Mouse (Mus musculus) duodenum, adult 2 months (tissue): Measurements from ENCODE around the gene Vmn2r32. TPM values are rescaled to one million over a fixed set of nuclear protein-coding genes. Genes with fewer than 3 reads are reported as not detected.

Experiments used
- polyA plus RNA-seq: library from polyadenylated mRNA; depleted of rRNA; stranded (reverse); fragments of >200 nt; gene quantifications from 2 replicates; pipeline ENCODE4 v1.2.3, GENCODE M21; 2012; ENCODE audit warnings: low replicate concordance; rRNA removed

Vmn2r32 gene
- polyA plus RNA-seq, result not detected in 2 replicates

GRCm38 (mm10) chr7:7479918-7480317 lies at the start of gene Vmn2r32:
Gene Vmn2r32 (minus strand): TSS chr7:7480018.

Other genes with a start within 250 kb of the Vmn2r32 start
- gene Vmn2r29, start 232.7 kb downstream of the Vmn2r32 start, polyA plus RNA-seq, result not detected in 2 replicates
- 0.58 TPM in 1 of 2 replicates, not detected in the other for gene Gm45844, start 201.7 kb downstream of the Vmn2r32 start, polyA plus RNA-seq
- 8.8 and 17.5 TPM in 2 replicates for gene Clcn4, start 179.2 kb downstream of the Vmn2r32 start, polyA plus RNA-seq
- gene Vmn2r30, start 142.4 kb downstream of the Vmn2r32 start, polyA plus RNA-seq, result not detected in 2 replicates
- gene Gm45783, start 105.4 kb downstream of the Vmn2r32 start, polyA plus RNA-seq, result not detected in 2 replicates
- gene Vmn2r31, start 80.3 kb downstream of the Vmn2r32 start, polyA plus RNA-seq, result not detected in 2 replicates
- gene Vmn2r33, start 86.8 kb upstream of the Vmn2r32 start, polyA plus RNA-seq, result not detected in 2 replicates
- not detected in 2 replicates for gene Vmn2r34, start 209.5 kb upstream of the Vmn2r32 start, polyA plus RNA-seq